Mouse (Mus musculus) adrenal gland, adult 8-10 months (tissue): ENCODE measurements around the gene Ifitm1. TPM values are rescaled to one million over a fixed set of nuclear protein-coding genes. Genes with fewer than 3 reads are reported as not detected.
"Not testable (repeated sequence)": the region's sequence is repeated elsewhere in the genome, so short reads cannot be mapped to it uniquely, and the experiment has no call there.

ENCODE experiments used
- DNase-seq: peaks from one replicate; pipeline ENCODE4 v3.0.0; 2022
- total RNA-seq, 4 experiments: library from RNA; stranded (reverse); gene quantifications; 2 replicates each; pipeline ENCODE4 v1.2.4; 2022

Ifitm1 gene
- total RNA-seq, 4 experiments from 2014 or later, result 10.6 to 14.0 (median 13.4) TPM

DNA sequence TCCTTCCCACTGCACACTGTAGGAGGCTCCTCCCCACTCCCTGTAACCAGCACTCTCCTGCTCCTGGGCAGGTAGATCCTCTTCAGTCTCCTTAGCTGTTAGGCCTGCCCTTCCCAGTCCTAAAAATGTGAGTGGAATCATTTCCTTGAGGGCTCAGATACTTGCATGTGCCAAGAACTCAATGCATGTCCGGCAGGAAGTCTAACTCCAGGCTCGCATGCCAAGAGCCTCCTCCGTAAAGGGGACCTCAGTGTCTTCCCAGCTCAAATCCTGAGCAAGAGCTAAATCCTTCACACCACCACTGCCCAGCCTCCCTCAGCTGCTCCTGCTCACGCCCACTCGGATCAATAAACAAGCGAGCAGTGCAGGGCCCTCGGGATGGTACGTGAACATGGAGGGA lies 16.0 kb upstream of the Ifitm1 start:
- DNase-seq, result no peak

DNA sequence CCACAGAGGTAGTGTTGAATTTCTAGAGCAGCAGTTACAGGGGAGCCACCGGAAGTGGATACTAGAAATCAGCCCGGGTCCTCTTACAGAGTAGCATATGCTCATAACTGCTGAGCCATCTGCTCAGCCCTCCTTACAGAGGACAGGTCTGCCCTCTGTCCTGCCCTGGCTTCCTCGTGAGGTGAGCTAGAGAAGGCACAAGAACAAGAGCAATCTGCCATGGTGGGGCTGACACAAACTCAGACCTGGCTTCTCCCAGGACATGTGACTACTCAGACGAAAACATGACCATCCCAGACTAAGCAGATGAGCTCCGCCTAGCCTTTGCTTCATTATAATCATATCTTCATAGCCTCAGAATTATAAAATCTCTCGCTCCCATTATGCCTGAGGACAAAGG lies 15.3 kb upstream of the Ifitm1 start:
- DNase-seq, result no peak

DNA sequence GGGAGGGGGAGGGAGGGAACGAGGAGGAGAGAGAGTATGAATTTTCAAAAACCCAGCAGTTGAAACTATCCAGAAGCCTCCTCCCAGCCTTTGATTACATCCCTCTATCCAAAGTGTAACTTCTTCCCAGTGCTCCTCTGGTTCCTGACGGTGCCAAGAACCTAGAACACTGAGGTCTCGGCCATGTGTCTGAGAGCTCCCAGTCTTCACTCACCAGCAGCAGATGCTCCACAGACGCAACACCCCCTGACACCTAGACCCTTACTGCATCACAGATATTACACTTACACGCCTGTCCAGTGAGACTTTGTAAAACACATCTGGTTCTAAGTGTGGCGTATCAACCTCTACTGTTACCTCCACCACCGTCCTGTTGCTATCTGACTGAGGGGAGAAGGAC lies 14.6 kb upstream of the Ifitm1 start:
- no peak for DNase-seq

DNA sequence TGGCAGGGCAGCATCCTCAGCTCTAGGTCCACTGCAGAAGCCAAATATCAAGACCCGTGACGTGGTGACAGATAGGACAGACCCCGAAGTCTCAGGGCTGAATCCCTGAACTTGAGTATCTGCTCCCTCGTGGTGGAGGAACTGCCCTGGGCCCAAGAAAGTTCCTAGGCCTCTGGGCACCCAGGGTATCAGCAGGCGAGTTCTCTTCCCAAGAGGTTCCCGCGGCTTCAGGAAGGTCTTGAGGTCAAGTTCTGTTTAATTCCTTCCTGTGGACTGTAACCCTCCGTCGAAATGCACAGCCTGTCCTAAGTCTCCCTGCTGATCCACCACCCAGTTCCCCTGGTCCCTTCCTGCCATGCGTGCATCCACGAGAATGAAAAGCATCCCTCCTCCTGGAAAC lies 13.9 kb upstream of the Ifitm1 start:
- DNase-seq, result no peak

DNA sequence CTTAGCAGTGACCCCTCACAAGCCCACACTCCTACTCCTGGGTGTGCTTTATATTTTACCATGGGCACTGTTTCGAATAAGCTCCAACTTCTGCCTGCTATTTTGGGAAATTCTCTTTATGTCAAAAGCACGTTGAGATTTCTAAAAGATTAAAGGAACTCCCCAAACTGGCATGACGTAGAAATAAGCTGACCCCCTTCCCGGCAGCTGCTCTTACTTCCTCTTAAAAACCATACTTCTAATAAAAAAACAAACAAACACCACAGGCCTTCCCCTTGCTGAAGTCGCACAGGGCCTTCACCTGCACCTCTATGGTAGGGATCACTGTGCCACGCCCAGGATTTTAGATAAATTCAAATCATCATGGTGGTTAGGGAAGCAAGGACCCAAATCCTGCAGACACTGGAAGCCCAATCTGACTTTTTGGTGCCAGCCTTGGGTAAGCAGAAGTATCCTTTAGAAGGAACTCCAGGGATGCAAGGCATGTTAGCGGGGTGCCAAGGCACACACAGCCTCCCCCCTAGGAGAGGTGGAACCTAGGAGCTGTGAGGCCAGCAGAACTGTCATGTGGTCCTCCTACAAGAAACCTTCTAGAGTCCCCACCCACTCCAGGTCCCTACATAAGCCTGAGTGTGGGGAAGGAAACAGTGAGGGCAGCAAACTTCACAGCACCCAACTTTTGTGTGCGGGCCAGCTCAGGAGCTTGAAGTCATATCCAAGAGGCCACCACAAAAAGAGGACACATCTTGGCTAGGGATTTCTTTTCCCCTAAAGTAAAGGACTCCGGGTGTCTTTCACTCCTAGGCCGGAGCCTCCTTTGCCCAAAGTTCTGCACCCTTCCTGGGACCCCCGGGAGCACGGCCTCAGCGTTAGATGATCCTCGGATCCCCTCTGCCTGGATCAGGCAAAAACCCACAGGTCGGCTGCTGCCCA lies 13.0 kb upstream of the Ifitm1 start:
- DNase-seq, result no peak

DNA sequence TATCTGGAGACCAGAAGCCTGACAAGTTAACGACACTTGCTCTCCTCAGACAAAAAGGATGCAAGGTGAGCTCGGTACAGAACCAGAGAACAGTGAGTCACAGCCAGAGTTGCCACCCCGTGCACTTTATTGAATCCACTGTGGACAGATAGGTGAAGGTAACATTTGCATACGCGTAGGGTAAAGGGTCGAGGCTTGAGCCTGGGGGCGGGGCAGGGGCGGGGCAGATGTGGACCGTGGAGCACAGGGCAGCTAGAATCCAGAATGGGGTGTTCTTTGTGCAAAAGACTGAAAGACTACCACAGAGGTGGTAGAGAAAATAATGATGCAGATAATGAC lies 12.3 kb upstream of the Ifitm1 start:
- DNase-seq, result no peak

DNA sequence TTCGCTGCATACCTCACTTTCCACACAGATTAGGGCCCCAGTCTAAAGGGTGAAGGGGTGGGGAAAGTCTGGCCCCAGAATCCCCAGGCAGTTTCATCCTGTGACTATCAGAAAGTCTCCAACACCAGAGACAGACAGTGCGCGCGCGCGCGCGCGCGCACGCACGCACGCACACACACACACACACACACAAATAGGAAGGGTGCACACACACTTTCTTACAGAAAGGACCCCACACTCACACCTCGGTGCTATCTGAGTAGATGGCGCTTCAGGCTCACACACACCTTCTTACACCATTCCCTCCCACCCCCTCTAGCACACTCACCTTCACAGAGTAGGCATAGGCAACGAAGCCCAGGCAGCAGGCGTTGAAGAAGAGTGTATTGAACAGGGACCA lies 11.7 kb upstream of the Ifitm1 start:
- no peak for DNase-seq

DNA sequence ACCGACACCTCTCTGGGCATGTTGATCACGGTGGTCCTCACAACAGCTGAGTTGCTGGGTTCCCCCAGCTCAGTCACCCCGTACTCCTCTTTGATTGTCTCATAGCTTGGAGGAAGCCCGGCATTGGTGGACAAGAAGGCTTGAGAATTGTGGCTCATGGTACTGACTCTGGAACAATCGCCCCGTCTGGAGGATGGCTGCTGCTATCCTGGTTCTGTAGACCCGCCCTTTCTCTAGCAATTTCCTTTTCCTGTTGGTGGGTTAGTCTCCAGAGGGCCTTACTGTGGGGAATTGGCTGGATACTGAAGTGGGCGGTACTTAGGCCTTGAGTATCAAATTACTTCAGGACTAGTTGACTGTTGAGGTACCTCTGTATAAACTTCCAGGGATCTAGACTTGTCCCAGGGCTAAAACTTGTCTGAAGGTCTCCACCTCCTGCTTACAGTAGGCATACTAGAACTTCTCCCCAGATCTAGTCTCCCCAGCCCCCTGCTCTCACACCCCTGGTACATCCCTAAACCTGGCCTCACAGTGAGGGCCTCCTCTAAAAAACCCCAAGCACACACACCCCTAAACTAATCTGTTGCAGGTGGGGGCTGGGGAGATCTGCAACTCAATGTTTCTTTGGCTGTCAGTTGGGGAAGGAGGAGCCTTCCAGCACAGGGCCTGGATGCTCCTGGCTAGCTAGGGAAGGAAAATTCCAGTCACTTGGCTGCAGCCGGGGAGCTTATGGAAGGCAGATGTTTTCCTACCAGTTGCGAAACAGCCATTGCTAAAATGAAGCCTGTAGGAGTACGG lies 11.1 kb upstream of the Ifitm1 start, which contains the start of the genes Gm45717 and Ifitm2:
Gene Gm45717, minus strand, starts transcription at position 180 of the 798 bp plus-strand sequence.
Gene Ifitm2, minus strand, starts transcription at position 230 of the 798 bp plus-strand sequence.
- DNase-seq, result peak; percentile 85

DNA sequence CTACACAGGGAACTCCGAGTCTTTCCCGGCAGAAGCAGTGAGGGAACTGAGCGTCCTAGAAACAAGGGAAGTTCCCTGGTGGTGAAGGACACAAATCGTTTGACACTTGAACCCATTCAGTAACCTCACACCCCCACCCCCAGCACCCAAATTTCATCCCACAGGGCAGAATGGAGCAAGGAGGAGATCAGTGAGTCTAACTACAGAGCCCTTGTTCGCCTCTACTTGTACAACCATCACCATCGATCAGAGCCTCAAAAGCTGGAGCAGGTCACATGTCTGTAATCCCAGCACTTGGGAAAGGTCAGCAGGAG lies 10.5 kb upstream of the Ifitm1 start:
- no peak for DNase-seq

DNA sequence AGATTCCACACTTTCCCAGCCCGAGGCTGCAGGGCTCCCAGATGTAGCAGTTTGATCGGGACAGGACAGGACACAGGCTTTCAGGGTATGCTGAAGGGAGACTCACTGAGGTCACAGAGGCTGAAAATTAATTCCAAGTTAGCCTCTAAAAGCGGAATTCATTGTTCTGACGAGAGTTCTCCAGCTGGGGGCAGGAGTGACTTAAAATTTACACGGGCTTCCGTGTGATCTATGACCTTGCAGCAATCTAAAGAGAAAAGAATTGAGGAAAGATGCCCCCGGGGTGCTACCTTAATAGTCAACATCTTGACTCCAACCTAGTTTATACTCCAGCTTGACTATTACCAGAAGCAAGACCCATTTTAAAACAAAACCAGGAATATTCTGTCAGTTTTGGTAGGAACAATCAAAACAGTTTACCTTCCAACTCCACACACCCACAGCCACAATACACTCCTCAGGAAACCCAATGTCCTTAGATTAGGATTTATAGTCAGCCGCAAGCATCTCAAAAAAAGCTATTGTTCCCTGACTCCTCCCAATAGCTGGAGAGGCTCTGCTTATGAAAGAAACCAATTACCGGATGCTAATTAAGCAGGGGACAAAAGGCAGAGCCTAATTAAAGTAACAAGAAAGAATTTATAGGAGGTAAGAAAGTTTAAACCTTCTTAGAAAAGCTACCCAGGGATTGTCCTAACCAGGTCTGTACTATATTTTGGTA lies 7.7 kb upstream of the Ifitm1 start:
- no peak for DNase-seq

DNA sequence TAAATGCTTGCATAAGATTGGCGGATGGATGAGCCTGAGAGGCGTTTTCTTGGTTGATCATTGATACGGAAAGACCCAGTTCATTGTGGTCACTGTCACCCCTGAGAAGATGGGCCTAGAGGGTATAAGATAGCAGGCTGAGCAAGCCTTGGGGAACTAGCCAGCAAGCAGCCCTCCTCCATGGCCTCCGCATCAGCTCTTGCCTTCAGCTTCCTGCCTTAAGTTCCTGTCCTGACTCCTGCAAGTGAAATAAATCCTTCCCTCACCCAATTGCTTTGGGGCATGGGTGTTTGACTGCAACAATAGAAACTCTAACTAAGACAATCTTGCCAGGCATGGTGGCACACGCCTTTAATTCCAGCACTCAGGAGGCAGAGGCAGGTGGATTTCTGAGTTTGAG lies 7.0 kb upstream of the Ifitm1 start:
- DNase-seq, result no peak

DNA sequence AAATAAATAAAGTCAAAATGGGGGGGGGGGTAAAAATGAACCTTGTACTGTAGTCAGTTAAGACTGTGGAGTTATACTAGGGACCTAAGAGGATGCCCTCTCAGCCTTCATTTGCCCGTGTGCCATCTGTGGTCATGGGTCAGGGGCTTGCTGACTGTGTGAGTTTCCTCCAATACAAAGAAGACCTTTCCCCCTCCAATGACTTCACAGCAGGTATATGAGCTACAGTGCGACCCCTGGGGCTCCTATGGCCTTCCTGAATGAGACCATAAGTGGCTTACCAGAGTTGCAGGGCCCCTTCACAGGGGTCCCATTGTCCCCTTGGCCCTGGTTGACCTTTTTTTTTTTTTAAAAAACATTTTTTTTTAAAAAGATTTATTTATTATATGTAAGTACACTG lies 5.6 kb upstream of the Ifitm1 start:
- DNase-seq, result no peak

DNA sequence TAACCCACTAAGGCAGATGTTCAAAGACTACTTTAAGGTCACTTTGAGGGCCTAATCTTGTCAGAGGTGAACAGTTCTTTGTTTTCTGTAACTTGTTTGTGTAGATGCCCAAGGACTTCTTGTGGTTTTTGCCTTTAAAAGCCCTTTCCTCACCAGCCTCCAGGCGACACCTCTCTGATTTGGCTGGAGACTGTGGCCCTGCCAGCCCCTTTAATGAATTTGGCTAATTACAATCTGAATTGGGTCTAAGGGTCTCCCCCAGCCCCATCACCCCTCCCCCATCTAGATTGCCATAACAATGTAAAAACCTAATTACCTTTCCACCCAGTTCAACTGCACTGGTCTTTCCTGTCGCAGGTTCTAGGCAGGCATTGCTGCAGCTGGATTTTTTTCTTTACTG lies 4.3 kb upstream of the Ifitm1 start:
- no peak for DNase-seq

DNA sequence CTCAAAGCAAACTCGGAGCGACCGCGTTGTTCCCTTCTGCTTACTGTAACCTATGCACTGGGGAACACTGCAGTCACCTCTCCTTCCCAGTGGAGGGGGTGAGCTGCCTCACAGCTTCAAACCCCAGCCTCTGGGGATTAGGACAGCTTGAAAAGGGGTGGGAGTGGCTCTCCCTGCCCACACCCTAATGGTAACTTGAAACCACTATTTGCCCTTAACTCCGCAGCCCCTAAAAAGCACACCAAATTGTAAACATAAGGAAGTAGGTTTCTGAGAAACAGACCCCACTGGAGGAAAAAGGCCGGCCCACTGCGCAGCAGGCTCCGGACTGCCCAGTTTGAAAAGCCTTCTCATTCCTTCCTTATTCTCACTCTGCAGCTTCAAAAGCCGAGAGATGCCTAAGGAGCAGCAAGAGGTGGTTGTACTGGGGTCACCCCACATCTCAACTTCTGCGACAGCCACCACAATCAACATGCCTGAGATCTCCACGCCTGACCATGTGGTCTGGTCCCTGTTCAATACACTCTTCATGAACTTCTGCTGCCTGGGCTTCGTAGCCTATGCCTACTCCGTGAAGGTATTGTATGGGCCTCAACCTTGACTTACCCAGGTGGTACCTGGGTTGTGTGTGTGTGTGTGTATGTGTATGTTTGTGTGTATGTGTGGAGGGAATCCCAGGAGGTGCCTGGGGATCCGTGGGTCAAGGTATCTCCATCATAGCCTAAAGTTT lies 1.0 kb downstream of the Ifitm1 start:
- no peak for DNase-seq

DNA sequence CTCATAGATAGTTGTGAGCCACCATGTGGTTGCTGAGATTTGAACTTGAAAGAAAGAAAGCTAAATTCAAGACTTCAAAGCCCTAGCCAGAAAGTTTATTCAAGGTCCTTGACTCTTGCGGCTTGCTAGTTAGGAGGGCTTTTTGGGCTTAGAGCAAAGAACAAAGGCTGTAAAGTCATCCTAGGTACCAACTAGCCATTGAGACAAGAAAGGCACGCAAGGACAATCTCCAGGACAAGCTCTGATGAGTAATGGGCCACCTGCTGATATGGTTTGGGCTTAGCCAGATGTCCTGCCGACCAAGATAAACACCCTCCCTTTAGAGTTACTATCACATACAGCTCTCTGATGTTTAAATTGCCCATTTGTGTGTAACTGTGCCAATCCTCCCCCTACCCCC lies 1.7 kb downstream of the Ifitm1 start:
- not testable (repeated sequence) for DNase-seq

DNA sequence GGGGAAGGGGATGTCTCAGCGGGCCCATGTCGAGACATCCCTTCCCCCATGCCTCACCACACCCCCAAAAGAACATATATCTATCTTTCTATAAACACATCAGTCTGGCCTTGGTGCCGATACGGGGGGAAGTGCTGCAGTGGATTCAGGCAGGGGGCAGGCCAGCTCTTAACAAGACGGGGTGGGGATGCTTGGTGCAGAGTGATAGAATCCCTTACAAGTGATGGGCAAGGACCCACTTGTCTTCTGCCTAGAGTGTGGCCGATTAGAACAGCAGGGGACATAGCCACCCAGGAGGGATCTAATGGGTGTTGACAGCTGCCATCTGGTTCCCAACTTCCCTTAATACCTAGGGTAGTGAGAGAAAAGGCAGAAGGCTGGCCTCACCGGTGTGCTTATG lies 3.9 kb downstream of the Ifitm1 start:
- no peak for DNase-seq

DNA sequence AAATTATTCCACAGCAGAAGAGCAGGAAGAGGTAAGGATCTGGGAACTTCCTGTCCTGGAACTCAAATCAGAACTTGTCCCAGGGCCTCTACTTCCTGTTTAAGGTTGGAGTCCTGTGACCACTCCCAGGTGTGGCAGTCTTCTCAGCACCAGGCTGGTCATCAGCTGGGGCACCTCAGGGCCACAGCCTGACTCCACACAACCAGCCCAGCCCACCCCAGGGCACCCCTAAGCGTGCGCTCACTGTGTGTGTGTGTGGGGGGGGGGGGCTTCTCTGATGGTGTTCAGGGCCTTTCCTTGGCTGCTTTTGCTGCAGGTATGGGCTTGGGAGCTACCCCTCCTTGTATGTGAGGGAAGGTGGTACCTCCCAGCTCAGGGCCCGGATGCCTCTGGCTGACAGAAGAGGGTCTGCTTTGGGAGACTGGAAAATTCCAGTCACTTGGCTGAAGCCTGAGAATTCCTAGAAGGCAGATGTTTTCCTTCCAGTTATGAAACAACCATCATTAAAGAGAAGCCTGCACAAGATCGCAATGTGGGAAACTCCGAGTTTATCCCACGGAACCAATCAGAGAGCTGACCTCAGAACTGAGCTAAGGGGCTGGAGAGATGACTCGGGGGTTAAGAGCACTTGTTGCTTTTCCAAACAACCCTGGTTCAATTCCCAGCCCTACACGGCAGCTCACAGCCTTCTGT lies 4.6 kb downstream of the Ifitm1 start:
- DNase-seq, result no peak

DNA sequence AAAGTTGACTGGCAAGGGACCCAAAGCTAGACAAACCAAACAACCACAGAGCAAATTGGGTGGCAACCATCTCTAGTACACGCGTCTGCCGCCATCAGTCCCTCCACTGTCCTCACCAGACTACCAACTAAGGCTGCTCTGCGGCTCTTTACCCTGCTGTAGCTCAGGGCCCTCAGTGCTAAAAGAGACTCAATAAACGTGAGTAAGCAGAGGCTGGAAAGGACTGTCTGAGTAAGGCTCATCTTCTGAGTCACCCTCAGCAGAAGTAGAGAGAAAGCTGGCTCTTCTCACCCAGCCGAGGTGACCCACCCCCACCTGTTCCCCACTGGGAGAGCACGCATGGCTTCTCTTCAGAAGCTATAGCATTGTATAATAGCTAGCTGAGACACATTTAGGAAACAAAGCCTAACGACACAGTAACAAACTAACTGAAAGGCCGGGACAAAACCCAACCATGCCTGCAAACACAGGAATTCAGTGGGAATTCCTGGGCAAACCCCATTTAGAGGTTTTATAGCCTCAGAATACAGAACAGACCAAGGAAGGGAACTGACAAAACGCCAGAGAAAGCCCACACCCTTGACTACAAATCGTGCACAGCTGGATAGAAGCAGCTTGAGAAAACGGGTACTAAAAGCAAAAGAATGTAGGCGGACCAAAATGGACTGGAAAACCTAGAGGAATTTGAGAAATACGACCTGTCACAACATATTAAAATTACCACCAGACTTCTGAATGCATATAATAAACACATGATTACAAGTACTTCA lies 6.6 kb downstream of the Ifitm1 start:
- DNase-seq, result no peak

DNA sequence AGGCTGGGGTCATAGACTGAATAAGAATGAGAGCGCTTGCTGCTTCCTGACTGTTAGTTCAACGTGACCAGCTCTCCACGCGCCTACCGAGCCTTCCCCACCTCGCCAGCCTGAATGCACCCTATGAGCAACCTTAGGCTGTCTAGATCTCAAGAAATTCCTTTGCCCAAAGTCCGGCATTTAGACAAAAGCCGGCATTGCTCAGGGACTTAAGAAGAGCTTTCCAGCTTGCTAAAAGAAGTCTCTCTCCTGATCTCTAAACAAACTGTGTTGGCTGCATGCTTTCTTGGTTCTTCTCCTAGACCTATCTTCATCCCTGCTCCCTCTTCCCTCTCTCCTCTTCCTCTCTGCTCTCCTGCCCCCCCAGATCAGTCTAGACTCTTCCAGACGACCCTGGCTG lies 7.9 kb downstream of the Ifitm1 start:
- no peak for DNase-seq

DNA sequence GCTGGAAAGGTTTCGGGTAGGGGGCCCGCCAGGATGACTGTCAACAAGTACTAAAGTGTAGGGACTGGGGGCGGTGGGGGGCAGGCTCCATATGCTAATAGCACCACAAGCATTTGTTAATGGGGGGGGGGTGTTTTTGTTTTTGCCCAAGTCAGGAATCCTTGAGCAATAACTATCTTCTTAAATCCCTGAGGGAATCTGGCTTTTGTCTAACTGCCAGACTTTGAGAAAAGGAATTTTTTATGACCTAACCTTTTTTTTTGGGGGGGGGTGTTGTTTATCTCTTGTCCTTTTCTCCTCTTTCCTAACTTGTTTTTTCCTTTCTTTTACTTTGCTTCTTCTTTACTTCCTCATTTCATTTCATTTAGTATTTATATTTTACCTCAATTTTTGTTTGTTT lies 8.4 kb downstream of the Ifitm1 start:
- DNase-seq, result no peak

DNA sequence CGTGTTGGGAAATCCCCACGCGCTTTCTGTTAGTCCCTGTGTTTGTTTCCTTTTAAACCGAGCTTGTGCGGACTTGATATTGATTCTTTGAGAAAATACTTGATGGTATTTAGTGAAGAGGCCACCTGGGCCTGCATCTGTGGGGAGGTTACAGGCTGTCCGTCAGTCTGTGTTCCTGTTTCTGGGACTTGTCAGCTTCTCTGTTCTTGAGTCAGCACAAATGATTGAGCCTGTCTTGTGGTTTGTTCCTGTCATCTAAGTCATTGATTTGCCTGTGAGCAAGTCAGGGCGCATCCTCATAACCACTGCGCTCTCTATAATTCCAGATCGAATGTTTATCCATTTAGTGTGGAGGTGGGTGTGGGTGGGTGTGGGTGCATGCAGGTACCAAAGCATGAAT lies 9.7 kb downstream of the Ifitm1 start:
- DNase-seq, result not testable (repeated sequence)
